Mouse (Mus musculus): ENCODE data around the gene Vgll1. TPM values are rescaled to one million over a fixed set of nuclear protein-coding genes. Genes with fewer than 3 reads are reported as not detected.

The Vgll1 gene
- polyA plus RNA-seq, 1 experiment from 2014 or later = not detected

- no peak for ATAC-seq (ENCODE audit: low read depth)
- H3K4me2 ChIP-seq (ENCODE audit: low read depth, low read length) = no peak overlapping the region
- 79% methylated on average over 8 of the region's 8 CpGs for WGBS
Measured at GRCm38 (mm10) chrX:57118143-57118542, 30.2 kb downstream of the Vgll1 start.

GRCm38 (mm10) chrX:57120768-57121167 is 32.9 kb downstream of the Vgll1 start:
- WGBS = 91% methylated on average over 1 of the region's 1 CpGs
- no peak overlapping the region for H3K27ac ChIP-seq (ENCODE audit: low read length)
- H3K27me3 ChIP-seq (ENCODE audit: control insufficient read depth, insufficient read depth, low read depth, low read length) = no peaks in the 10 kb centered on the region
- no peak overlapping the region for H3K4me3 ChIP-seq (ENCODE audit: low read length)
- no peaks in the 10 kb centered on the region for H3K4me1 ChIP-seq (replicated peaks; ENCODE audit: control insufficient read depth, insufficient read depth, low read length)
- H3K9me3 ChIP-seq (ENCODE audit: control insufficient read depth, low read length) = no peaks in the 10 kb centered on the region
- no peak overlapping the region for H3K9ac ChIP-seq (ENCODE audit: low read length)
- H3K4me2 ChIP-seq (ENCODE audit: low read depth, low read length) = no peak overlapping the region
- no peak for ATAC-seq (ENCODE audit: low read depth)
- no peaks in the 10 kb centered on the region for H3K36me3 ChIP-seq (ENCODE audit: control insufficient read depth, insufficient read depth, low read length)

More at GRCm38 (mm10) chrX:57118143-57118542, 30.2 kb downstream of the Vgll1 start:
- no peak overlapping the region for H3K9ac ChIP-seq (ENCODE audit: low read length)
- H3K27me3 ChIP-seq (ENCODE audit: control insufficient read depth, insufficient read depth, low read depth, low read length) = no peaks in the 10 kb centered on the region
- no peak overlapping the region for H3K27ac ChIP-seq (ENCODE audit: low read length)
- no peaks in the 10 kb centered on the region for H3K9me3 ChIP-seq (ENCODE audit: control insufficient read depth, low read length)
- H3K4me3 ChIP-seq (ENCODE audit: low read length) = no peak overlapping the region
- H3K36me3 ChIP-seq (ENCODE audit: control insufficient read depth, insufficient read depth, low read length) = no peaks in the 10 kb centered on the region
- H3K4me1 ChIP-seq (replicated peaks; ENCODE audit: control insufficient read depth, insufficient read depth, low read length) = no peaks in the 10 kb centered on the region

GRCm38 (mm10) chrX:57130633-57131032 is 42.7 kb downstream of the Vgll1 start:
- 9% methylated on average over 1 of the region's 1 CpGs for WGBS
- H3K27ac ChIP-seq (ENCODE audit: low read length) = no peak overlapping the region

GRCm38 (mm10) chrX:57137627-57138026 is 49.7 kb downstream of the Vgll1 start:
- H3K36me3 ChIP-seq (ENCODE audit: control insufficient read depth, insufficient read depth, low read length) = no peaks in the 10 kb centered on the region
- H3K4me2 ChIP-seq (ENCODE audit: low read depth, low read length) = no peak overlapping the region
- no peak overlapping the region for H3K4me3 ChIP-seq (ENCODE audit: low read length)
- ATAC-seq (ENCODE audit: low read depth) = no peak
- H3K9ac ChIP-seq (ENCODE audit: low read length) = no peak overlapping the region
- no peaks in the 10 kb centered on the region for H3K9me3 ChIP-seq (ENCODE audit: control insufficient read depth, low read length)
- H3K27ac ChIP-seq (ENCODE audit: low read length) = no peak overlapping the region
- H3K27me3 ChIP-seq (ENCODE audit: control insufficient read depth, insufficient read depth, low read depth, low read length) = no peaks in the 10 kb centered on the region
- no peaks in the 10 kb centered on the region for H3K4me1 ChIP-seq (replicated peaks; ENCODE audit: control insufficient read depth, insufficient read depth, low read length)

More at GRCm38 (mm10) chrX:57130633-57131032, 42.7 kb downstream of the Vgll1 start:
- Histone ChIP-seq H3K9ac (ENCODE audit: low read length) (no peak overlapping the region), H3K4me3 (ENCODE audit: low read length) (no peak overlapping the region), H3K27me3 (ENCODE audit: control insufficient read depth, insufficient read depth, low read depth, low read length) (no peaks in the 10 kb centered on the region), H3K4me1 (replicated peaks; ENCODE audit: control insufficient read depth, insufficient read depth, low read length) (no peaks in the 10 kb centered on the region), H3K4me2 (ENCODE audit: low read depth, low read length) (no peak overlapping the region), H3K9me3 (ENCODE audit: control insufficient read depth, low read length) (no peaks in the 10 kb centered on the region), H3K36me3 (ENCODE audit: control insufficient read depth, insufficient read depth, low read length) (no peaks in the 10 kb centered on the region)
- ATAC-seq (ENCODE audit: low read depth) = no peak

GRCm38 (mm10) chrX:57153520-57153919 is 65.6 kb downstream of the Vgll1 start:
- Histone ChIP-seq H3K4me1 (replicated peaks; ENCODE audit: control insufficient read depth, insufficient read depth, low read length) (no peaks in the 10 kb centered on the region), H3K27ac (ENCODE audit: low read length) (no peak overlapping the region), H3K4me2 (ENCODE audit: low read depth, low read length) (no peak overlapping the region), H3K4me3 (ENCODE audit: low read length) (no peak overlapping the region), H3K9me3 (ENCODE audit: control insufficient read depth, low read length) (no peaks in the 10 kb centered on the region), H3K36me3 (ENCODE audit: control insufficient read depth, insufficient read depth, low read length) (no peaks in the 10 kb centered on the region), H3K27me3 (ENCODE audit: control insufficient read depth, insufficient read depth, low read depth, low read length) (no peaks in the 10 kb centered on the region), H3K9ac (ENCODE audit: low read length) (no peak overlapping the region)
- WGBS = 45% methylated on average over 1 of the region's 1 CpGs
- no peak for ATAC-seq (ENCODE audit: low read depth)

Other genes with a start within 250 kb of the Vgll1 start
- not detected in 2 replicates for gene Adgrg4, start 217.9 kb upstream of the Vgll1 start, polyA plus RNA-seq (2015; fragmentation: Nextera tagmentation; extraction: Ambion mirVana)
- gene Brs3, start 45.0 kb upstream of the Vgll1 start, polyA plus RNA-seq (2015; fragmentation: Nextera tagmentation; extraction: Ambion mirVana) = not detected in 2 replicates
- gene Htatsf1, start 34.5 kb upstream of the Vgll1 start, polyA plus RNA-seq (2015; fragmentation: Nextera tagmentation; extraction: Ambion mirVana) = 63.9 and 68.3 TPM in 2 replicates
- gene Cd40lg, start 124.0 kb downstream of the Vgll1 start, polyA plus RNA-seq (2015; fragmentation: Nextera tagmentation; extraction: Ambion mirVana) = not detected in 2 replicates

Measured in lung, embryonic 16.5 days (tissue).